Mouse (Mus musculus): ENCODE measurements around the gene AI481877. TPM values are rescaled to one million over a fixed set of nuclear protein-coding genes. Genes with fewer than 3 reads are reported as not detected.

Gene AI481877
- polyA plus RNA-seq, 1 experiment = not detected

DNA sequence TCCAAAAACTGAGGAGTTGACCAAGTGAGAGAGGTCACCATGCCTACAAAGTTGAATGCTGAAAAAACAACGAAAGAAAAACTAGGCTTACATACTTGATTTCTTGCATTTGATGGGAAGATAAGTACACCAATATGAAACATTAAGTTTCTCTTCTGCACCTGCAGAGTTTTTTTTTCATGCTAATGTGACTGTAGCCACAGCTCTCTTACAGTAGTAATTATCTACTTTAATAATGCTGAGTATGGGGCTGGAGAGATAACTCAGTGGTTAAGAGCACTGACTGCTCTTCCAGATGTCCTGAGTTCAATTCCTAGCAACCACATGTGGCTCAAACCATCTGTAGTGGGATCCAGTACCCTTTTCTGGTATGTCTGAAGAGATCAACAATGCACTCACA is 13.7 kb downstream of the AI481877 start:
- DNase-seq (ENCODE audit: low spot score) = no peak

DNA sequence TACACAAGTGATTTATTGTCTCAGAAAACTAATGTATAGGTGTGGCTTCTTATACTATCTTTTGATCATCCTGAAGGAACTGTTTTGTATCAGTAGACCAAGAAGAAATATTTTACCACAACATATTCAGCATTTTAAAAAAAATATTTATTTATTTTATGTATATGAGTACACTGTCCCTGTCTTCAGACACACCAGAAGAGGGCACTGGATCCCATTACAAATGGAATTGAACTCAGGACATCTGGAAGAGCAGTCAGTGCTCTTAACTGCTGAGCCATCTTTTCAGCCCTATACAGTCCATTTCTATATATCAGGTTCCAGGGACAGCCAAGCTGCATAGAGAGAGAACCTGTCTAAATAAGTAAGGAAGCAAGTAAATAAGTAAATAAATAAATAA is 15.2 kb downstream of the AI481877 start:
- no peak for DNase-seq (ENCODE audit: low spot score)

DNA sequence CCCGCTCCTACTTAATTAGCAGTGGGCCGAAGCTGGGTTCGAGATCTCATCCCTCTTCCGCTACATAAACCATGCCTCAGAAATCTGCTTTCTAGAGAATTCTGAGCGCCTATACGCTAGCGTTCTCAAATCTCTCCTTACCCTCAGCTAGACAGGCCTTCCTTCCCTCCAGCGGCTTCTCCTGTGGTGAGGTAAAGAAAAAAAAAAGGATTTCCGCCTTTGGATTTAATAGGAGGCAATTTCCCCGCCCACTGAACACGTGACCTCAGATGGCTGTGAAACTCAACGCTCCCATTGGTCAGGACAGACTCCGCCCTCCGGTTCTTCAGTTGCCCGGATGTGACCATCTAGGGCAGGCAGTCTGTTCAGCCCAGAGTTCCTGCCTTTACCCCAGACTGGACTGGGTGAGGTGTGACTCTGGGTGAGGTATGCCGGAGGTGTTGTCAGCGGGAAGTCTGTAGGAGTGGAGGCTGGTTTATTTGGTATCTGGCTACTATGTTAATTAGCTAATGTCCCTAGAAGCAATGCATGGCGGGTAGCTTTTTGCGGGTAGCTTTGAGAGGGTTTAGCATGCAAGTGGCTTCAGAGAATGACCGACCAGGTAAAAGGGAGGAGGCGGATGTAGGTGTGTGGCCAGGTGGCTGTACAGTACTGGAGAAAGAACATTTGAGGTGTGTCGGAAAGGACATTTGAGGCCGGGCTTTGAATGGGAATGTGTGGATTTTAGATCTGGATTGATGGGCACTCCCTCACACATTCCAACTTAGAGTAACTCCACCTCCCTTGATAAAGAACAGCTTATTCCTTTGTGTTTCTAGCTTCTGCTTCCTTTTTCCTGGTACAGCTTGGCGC is 20.9 kb downstream of the AI481877 start:
- DNase-seq (ENCODE audit: low spot score) = no peak

DNA sequence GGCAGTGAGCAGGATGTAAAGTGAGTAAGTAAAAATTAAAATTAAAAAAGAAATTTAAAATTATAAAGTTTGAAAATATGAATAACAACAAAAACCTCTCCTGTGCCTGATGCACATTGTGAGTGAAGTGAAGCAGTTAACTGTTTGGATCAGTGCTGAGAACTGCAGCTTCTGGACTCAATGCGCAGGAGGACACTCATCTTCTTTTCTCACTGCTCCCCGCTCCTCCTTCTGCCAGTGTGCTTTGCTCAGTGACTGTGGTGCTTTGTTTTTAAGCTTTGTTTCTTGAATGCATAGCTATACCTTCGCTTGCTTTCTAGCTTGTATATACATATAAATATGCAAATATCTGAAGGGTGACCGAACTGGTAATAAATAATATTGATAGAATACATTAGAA is 30.1 kb downstream of the AI481877 start:
- no peak for DNase-seq (ENCODE audit: low spot score)

DNA sequence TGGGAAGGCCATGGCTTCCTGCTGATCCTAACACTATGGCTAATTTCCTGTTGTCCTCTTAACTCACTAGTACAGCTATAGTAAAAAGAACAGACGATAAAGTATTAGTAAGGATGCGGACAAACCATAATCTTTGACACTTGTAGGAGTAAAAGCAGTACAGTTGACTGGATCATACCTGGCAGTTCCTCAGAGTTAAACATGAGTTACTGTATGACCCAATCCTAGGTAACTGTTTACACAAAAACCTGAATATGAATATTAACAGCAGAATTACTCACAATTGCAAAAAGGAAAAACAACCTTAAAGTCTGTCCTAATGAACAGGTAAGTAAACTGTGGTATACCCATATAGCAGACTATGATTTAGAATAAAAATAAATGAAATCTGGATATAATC is 30.9 kb downstream of the AI481877 start:
- no peak for DNase-seq (ENCODE audit: low spot score)

DNA sequence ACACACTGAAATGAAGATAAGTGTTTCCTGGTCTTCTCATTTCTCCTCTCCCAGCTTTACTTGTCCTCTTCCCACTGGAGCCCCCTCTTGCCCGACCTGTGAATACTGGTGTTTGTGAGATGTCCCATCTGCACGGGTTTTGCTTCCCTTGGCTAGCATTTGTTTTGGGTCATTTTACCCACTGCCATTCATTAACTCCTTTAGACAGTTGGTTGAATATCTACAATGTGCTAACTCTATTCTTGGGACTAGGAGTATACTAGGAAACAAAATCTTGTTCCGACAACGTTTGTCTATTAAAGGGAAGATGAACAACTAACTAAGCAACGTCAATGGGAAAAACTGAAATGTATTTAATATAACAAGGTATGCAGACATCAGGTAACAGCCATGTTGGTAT is 32.1 kb downstream of the AI481877 start:
- DNase-seq (ENCODE audit: low spot score) = no peak

DNA sequence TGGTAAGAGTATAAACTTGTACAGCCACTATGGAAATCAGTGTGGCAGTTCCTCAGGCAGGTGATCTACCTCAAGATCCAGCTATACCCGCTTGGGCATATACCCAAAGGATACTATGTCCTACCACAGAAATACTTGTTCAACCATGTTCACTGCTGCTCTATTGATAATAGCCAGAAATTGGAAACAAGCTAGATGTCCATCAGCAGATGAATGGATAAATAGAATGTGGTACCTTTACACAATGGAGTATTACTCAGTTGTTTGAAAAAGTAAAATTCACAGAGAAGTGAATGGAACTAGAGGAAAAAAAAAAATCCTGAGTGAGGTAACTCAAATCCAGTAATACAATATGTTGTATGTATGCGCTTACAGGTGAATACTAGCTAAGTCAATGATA is 34.6 kb downstream of the AI481877 start:
- DNase-seq (ENCODE audit: low spot score) = no peak

DNA sequence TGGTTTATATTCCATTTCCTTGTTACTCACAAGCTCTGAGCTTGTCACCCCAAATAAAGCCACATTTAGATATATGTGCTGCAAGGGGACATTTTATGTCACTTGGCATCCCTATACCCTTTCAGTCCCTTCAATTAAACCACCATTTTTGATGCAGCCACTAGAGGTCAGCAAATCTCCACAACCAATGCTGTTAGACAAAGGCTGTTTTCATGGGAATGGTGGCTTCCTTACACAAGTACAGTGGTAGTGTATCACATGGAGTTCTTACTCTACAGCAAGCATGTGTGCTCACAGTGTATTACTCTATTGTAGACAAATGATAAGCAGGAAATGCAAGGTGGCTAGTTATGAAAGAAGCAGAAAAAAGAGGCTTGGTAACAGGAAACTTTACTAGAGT is 42.4 kb downstream of the AI481877 start:
- DNase-seq (ENCODE audit: low spot score) = no peak

DNA sequence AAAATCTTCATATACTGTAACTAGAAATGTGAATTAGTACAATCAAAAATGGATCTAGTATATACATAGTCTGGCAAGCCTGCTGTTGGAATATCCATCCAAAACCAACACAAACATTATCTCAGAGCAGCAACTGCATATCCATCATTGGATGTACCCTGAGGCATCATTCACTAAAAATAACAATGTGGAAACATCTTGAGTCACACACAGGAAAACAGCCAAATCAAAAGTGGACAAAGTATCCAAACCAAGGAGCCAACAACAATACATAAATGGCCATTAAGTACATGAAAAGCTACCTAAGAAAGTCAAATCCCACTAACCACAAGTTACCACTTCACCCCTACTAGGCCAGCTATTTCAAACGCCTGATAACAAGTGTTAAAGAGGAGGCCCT is 49.4 kb downstream of the AI481877 start:
- no peak for DNase-seq (ENCODE audit: low spot score)

DNA sequence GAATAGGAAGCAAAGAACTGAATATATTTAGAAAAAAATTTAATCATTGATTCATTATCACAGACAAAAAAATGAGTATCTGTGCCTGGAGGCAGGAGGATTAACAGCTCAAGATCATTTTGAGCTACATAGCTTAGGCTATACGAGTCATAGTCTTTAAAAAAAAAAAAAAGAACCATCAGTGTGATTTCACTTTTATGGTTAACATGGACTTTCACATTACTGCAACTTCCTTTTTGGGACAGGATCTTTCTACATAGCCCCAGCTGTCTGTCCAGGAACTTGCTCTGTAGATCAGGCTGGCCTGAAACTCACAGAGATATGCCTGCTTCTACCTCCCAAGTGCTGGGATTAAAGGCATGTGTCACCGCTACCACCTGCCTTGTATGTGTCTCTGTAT is 55.4 kb downstream of the AI481877 start:
- DNase-seq (ENCODE audit: low spot score) = no peak

DNA sequence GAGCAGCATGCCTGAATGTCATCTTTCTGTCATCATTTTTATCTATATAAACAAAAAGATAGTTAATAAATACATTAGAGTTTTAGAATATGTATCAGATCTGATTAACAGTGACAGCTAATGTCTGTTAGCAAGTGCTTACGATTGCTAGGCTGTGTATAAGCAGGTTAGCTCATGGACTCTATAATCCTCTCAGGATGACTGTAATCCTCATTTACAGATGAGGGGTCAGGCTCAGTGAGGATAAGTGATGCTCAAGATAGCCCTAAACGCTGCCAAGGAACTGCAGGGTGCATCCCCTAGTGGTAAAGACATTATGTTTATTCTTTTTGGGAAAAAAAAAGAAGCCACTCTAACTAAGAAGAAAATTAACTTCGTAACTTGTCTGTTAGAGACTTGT is 69.5 kb downstream of the AI481877 start:
- DNase-seq (ENCODE audit: low spot score) = no peak

DNA sequence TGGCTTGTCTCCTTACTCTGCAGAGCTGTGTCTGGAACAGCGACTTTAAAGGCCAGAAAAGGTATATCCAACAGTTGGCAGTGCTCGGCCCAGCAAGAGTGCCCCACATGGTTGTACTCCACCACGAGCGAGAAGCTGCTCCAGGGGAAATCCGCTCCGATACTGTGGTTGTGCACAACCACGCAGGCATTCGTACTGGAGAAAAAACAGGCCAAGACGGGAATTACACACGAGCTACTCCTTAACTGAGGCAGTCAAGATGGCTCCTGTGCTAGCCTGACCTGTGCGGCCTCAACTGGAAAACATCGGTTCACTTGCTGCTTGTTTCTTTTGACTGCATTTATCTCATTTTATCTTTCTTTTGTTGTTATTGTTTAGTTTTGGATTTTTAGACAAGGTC is 76.3 kb downstream of the AI481877 start:
- no peak for DNase-seq (ENCODE audit: low spot score)

DNA sequence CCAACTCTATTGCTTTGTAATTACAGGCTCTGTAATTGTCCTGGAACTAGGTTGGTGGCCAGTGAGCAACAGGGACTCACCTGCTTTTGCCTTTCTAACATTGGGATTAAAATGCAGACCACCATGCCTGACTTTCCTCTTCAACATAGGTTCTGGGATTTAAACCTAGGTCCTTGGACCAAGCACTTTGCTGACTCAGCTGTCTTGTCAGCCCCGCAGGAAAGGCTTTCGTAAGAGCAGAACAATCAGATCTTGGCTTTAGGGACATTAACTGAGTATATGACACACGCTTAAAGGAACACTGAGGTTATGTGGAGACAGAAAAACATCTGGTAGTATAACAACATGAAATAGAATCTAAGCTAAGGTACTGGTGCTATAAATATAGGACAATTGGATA is 80.9 kb downstream of the AI481877 start:
- no peak for DNase-seq (ENCODE audit: low spot score)

DNA sequence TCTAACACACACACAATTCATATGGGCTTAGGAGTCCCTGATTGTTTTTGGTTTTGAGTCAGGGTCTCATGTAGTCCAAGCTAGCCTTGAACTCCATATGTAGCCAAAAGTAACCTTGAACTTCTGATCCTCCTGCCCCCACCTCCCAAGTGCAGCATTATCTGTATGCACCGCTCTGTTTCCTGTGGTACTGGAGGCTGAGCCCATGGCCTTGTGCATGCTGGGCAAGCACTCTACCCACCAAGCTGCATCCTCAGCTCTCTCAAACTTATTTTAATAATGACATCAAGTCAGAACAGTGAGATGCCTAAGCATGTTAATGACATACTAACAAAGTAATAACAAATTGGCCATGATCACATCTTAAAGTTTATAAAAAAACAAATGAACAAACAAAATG is 87.7 kb downstream of the AI481877 start:
- no peak for DNase-seq (ENCODE audit: low spot score)

DNA sequence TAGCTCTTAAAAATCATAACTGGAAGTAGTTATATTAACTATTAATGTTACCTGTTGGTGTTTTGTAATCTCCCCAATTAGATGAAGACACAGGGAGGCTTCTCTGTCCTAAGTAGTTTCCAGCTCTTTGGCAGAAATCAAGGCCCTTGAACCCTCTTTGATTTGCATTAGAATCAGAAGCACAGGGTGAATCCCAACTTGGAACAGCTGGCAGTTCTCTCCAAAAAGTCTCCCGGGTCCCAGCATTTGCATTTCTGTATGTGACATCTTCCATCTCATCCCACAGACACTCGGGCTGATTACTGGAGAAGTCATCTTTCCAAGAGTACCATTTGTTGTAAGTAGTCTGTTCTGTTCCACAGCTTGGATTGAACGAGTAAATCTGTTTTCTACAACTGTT is 91.6 kb downstream of the AI481877 start:
- DNase-seq (ENCODE audit: low spot score) = no peak

DNA sequence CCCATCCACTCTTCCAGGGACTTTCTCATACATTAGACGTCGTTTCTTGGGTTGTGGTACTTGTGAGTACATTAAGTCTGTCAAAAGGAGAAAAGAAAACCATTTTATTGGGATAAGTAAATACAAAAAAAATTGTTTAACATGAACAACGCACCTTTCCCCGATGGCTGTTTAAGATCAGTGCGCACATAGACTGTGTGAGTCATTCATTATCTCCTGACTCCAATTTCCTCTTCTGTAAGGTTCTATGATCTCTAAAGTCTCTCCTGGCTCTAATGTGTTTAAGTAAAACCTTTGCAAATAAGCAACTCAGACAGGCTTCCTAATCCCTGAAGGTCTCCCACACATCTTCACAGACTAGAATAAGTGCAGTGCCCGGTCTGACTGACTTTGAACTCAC is 94.9 kb downstream of the AI481877 start:
- no peak for DNase-seq (ENCODE audit: low spot score)

DNA sequence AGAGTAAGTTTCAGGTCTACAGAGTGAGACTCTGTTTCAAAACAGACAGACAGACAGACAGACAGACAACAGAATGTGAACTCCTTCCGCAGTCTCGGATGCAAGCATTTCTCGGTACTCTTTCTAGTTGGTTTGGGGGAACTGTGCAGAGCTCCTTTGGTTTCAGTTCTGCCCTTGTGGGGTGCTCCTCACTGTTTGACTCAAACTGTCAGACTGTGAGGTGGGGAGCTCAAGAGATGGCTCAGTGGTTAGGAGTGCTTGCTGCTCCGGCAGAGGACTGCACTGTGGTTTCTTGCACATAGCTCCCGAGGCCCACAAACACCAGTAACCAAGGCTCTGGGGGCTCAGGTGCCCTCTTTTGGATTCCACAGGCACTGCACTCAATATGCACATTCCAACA is 95.7 kb downstream of the AI481877 start:
- DNase-seq (ENCODE audit: low spot score) = no peak

DNA sequence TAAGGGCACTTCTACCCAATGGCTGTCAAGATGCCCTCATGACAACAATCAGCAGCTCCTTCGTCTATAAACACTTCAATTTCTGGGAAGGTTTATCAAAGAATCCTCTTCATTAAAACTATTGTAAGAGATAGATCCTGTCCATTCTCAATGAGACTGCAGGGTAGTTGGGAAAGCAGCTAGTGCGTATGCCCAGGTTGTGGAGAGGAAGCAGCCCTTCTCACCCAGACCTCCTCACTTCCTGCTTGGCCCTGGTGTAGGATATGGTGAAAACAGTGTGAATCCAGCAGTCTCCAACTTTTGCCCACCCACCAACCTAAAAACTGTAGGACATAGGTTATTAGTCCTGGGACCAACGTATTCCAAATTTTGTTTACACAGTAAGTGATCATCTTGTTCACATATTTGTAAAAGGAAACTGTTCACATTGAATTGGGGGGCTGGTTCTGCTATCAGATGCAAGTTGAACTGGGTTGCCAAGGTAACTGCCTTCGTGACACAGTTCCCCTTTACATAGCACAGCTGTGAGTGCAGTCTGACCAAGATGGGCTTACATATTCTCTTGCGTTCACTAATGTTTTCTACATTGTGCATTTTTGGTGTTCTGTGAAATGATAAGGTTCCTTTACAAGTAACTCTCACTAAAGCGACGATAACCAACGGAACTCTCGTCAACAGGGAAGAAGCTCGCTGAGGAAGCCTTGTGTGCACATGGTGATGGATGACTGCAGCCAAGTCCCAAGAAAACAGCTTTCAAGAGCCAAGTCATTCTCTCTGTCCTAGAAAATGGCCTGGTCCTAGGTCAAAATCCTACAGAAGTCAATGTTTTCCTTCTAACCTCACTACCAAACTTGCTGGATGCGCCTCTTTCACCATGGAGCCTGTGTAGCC is 98.1 kb downstream of the AI481877 start:
- DNase-seq (ENCODE audit: low spot score) = no peak

DNA sequence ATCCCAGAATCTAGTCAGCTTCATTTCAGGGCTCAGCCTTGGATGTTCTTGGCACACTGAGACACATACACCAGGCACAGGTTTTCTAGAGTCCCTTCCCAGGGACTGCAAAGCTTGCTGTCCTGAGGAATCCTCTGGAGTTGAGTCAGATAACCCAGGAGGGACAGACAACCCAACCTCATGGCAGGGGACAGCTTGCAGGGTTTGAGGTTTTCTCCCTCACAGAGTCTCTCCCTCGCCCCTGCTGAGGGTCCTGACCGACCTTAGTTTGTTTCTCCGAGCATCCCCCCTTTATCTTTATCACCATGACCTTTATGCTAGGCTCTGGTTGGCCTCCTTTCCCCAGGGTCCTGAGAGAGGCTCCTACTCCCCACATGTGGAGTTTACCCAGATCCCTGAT is 101.3 kb downstream of the AI481877 start:
- DNase-seq (ENCODE audit: low spot score) = no peak

DNA sequence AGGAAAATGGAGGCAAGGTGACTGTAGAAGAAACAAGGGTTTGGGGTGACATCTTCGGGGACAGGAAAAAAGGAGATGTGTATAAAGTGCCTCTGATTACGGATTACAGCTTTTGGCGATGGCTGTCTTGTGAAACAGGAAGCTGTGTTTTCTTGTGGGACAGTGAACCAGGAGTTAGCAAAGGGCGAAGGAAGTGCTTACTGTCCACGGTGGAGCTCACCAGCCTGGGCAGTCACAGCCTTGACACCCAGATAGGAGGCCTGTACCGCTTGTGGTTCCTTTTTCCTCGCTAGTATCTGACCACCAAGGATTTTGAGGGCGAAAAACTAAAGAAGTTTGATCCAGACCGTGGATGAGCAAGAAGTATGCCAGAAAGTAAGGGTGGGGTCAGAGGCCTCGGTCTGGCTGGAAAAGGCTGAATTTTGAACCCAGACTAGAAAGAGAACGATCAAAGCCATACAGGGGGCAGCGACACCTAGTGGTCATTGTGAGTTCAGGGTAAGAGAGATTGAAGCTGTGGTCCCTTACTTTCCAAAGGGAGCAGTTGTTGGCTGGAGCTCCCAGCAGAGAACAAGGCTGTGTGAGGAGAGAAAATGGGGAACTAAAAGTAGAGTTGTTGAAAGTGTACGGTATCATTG is 102.2 kb downstream of the AI481877 start:
- peak; percentile 33 for DNase-seq (ENCODE audit: low spot score)

DNA sequence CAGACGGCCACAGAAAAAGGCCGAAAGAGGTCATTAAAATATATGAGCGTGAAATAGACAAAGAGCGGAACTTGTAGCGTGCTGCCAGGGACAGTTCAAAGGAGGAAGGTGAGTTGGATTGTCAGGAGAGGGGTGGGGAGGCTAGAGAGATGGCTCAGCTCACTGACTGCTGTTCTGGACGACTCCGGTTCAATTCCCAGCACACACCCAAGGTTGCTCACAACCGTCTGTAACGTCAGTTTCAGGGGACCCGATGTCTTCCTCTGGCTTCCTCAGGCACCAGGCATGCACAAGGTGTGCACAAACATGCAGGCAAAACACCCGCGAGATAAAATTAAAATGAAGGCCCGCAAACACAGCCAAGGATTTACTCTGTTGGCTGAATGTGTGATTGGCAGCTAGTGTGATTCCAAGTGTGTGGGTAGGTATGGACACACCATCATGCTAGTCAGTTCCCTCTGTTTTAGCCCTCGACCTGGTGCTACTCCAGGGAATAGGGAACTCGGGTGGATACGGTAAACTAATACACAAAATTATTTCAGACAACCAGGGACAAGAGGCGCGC is 102.9 kb downstream of the AI481877 start:
- no peak for DNase-seq (ENCODE audit: low spot score)

All from urinary bladder, adult 2 months (tissue).